In genomic region chr5:118099870-118100478, GRCm38 (mm10) we compare ENCODE assay signal across 18 mouse cellular contexts. TPM values are rescaled to one million over a fixed set of nuclear protein-coding genes. Genes with fewer than 3 reads are reported as not detected.
DNase-seq lines count a peak whose midpoint lies in the region; ATAC-seq lines count a peak whose summit lies in the region.
"Had no signal": no experiment of that assay in that cellular context is flagged by ENCODE, and none has a peak within 500 bp of the region (broad histone marks: within the 10 kb centered on the region; RNA-seq: fewer than 3 reads in every experiment).

No protein-coding gene starts in this region.

- H3K4me2 ChIP-seq in forebrain, embryonic 13.5 days = no peak overlapping the region
- H3K4me2 ChIP-seq in forebrain, embryonic 11.5 days (ENCODE audit: low read depth, low read length, severe bottlenecking) = no peak overlapping the region
- no peak overlapping the region for H3K4me2 ChIP-seq in midbrain, embryonic 13.5 days (replicated peaks)
- H3K4me2 ChIP-seq in midbrain, embryonic 11.5 days = no peak overlapping the region
- H3K4me2 ChIP-seq in neural tube, embryonic 15.5 days = peak overlapping the region; percentile 13; the same call in 1 of the 2 replicates

- H3K36me3 ChIP-seq in forebrain, embryonic 13.5 days (ENCODE audit: poor library complexity, severe bottlenecking) = peaks cover 15% of the 10 kb centered on the region
- H3K36me3 ChIP-seq in forebrain, embryonic 11.5 days (ENCODE audit: control insufficient read depth, insufficient read depth, low read length) = no peaks in the 10 kb centered on the region
- peaks cover 18% of the 10 kb centered on the region for H3K36me3 ChIP-seq in midbrain, embryonic 13.5 days
- H3K36me3 ChIP-seq in midbrain, embryonic 11.5 days (ENCODE audit: control insufficient read depth, insufficient read depth, low read length) = no peaks in the 10 kb centered on the region; the same call in 1 of the 2 replicates
- H3K36me3 ChIP-seq in limb, embryonic 10.5 days = peaks cover 44% of the 10 kb centered on the region
- H3K36me3 ChIP-seq in neural tube, embryonic 15.5 days = peaks cover 5% of the 10 kb centered on the region; the same call in 1 of the 2 replicates

- intact Hi-C loops in left cerebral cortex, postnatal 25 days (cut with DNase I) = no loop called here

- ATAC-seq in forebrain, embryonic 13.5 days = no peak
- ATAC-seq in forebrain, embryonic 11.5 days (replicated peaks; ENCODE audit: low FRiP score) = no peak
- no peak for ATAC-seq in midbrain, embryonic 13.5 days
- ATAC-seq in midbrain, embryonic 11.5 days (ENCODE audit: low FRiP score) = no peak
- ATAC-seq in neural tube, embryonic 15.5 days (ENCODE audit: low FRiP score) = peak; percentile 69
- no peak for ATAC-seq in megakaryocyte progenitor cell, adult 5-6 weeks (replicated peaks; ENCODE audit: poor library complexity)
- ATAC-seq: liver, postnatal 0 days had no signal

- H3K27ac ChIP-seq in forebrain, embryonic 13.5 days = peak overlapping the region; percentile 48; the same call in 1 of the 2 replicates
- no peak overlapping the region for H3K27ac ChIP-seq in forebrain, embryonic 11.5 days (ENCODE audit: low read depth, low read length)
- H3K27ac ChIP-seq in midbrain, embryonic 13.5 days = peak overlapping the region; percentile 51
- H3K27ac ChIP-seq in midbrain, embryonic 11.5 days (ENCODE audit: low read depth, low read length) = no peak overlapping the region
- H3K27ac ChIP-seq in limb, embryonic 10.5 days = peak overlapping the region; percentile 27; the same call in 1 of the 2 replicates
- peak overlapping the region; percentile 51 for H3K27ac ChIP-seq in neural tube, embryonic 15.5 days (replicated peaks)
- H3K27ac ChIP-seq: gastrocnemius, adult 2 months had no signal

- H3K9me3 ChIP-seq in forebrain, embryonic 13.5 days (replicated peaks) = no peaks in the 10 kb centered on the region
- no peaks in the 10 kb centered on the region for H3K9me3 ChIP-seq in forebrain, embryonic 11.5 days (ENCODE audit: control insufficient read depth, low read length)
- H3K9me3 ChIP-seq in midbrain, embryonic 13.5 days = no peaks in the 10 kb centered on the region
- H3K9me3 ChIP-seq in midbrain, embryonic 11.5 days (ENCODE audit: control insufficient read depth, low read length) = no peaks in the 10 kb centered on the region
- no peaks in the 10 kb centered on the region for H3K9me3 ChIP-seq in limb, embryonic 10.5 days (replicated peaks)
- no peaks in the 10 kb centered on the region for H3K9me3 ChIP-seq in neural tube, embryonic 15.5 days (replicated peaks)
- H3K9me3 ChIP-seq: embryonic facial prominence, embryonic 10.5 days; heart, embryonic 10.5 days had no signal

- no peak overlapping the region for H3K4me3 ChIP-seq in forebrain, embryonic 13.5 days
- no peak overlapping the region for H3K4me3 ChIP-seq in forebrain, embryonic 11.5 days (ENCODE audit: low read depth, low read length)
- no peak overlapping the region for H3K4me3 ChIP-seq in midbrain, embryonic 13.5 days (replicated peaks)
- no peak overlapping the region for H3K4me3 ChIP-seq in midbrain, embryonic 11.5 days (ENCODE audit: low read depth, low read length)
- no peak overlapping the region for H3K4me3 ChIP-seq in limb, embryonic 10.5 days
- no peak overlapping the region for H3K4me3 ChIP-seq in neural tube, embryonic 15.5 days (replicated peaks)
- H3K4me3 ChIP-seq: embryonic facial prominence, embryonic 10.5 days; gastrocnemius, adult 2 months; heart, embryonic 10.5 days had no signal

- H3K4me1 ChIP-seq in forebrain, embryonic 13.5 days = peaks cover 32% of the 10 kb centered on the region
- 0 out of 2 replicates have a peak, but pooled peaks cover 2% of the 10 kb centered on the region for H3K4me1 ChIP-seq in forebrain, embryonic 11.5 days (replicated peaks; ENCODE audit: control insufficient read depth, insufficient read depth, low read length)
- peaks cover 19% of the 10 kb centered on the region for H3K4me1 ChIP-seq in midbrain, embryonic 13.5 days (replicated peaks)
- H3K4me1 ChIP-seq in midbrain, embryonic 11.5 days (ENCODE audit: control insufficient read depth, insufficient read depth, low read length) = no peaks in the 10 kb centered on the region
- peaks cover 36% of the 10 kb centered on the region for H3K4me1 ChIP-seq in limb, embryonic 10.5 days
- H3K4me1 ChIP-seq in neural tube, embryonic 15.5 days = peaks cover 33% of the 10 kb centered on the region

- 0 out of 2 replicates have a peak overlapping the region, but pooled peaks have one; percentile 12 for H3K9ac ChIP-seq in forebrain, embryonic 13.5 days
- no peak overlapping the region for H3K9ac ChIP-seq in forebrain, embryonic 11.5 days (ENCODE audit: low read length)
- no peak overlapping the region for H3K9ac ChIP-seq in midbrain, embryonic 13.5 days (replicated peaks)
- H3K9ac ChIP-seq in midbrain, embryonic 11.5 days (ENCODE audit: low read length) = no peak overlapping the region
- H3K9ac ChIP-seq in neural tube, embryonic 15.5 days (replicated peaks) = no peak overlapping the region
- H3K9ac ChIP-seq: liver, postnatal 0 days had no signal

- DNase-seq in forebrain, embryonic 11.5 days (ENCODE audit: low spot score) = no peak
- no peak for DNase-seq in midbrain, embryonic 11.5 days (ENCODE audit: low spot score, missing footprints)
- DNase-seq in limb, embryonic 10.5 days (ENCODE audit: low spot score) = no peak
- DNase-seq in left cerebral cortex, postnatal 25 days (ENCODE audit: low spot score in 2 of 2) = no peak
- DNase-seq: adrenal gland, adult 2 months; cerebellum, adult 8-10 months; gastrocnemius, adult 2 months; kidney, adult 8-10 months; kidney, postnatal 25 days; liver; liver, postnatal 0 days; thymus, postnatal 4 days had no signal

- no peaks in the 10 kb centered on the region for H3K27me3 ChIP-seq in forebrain, embryonic 13.5 days
- no peaks in the 10 kb centered on the region for H3K27me3 ChIP-seq in forebrain, embryonic 11.5 days (ENCODE audit: control insufficient read depth, insufficient read depth, low read length)
- H3K27me3 ChIP-seq in midbrain, embryonic 13.5 days = no peaks in the 10 kb centered on the region
- no peaks in the 10 kb centered on the region for H3K27me3 ChIP-seq in midbrain, embryonic 11.5 days (ENCODE audit: control insufficient read depth, insufficient read depth, low read length)
- no peaks in the 10 kb centered on the region for H3K27me3 ChIP-seq in limb, embryonic 10.5 days (ENCODE audit: low read depth, poor library complexity, severe bottlenecking)
- no peaks in the 10 kb centered on the region for H3K27me3 ChIP-seq in neural tube, embryonic 15.5 days (replicated peaks)

- 63% methylated on average over 8 of the region's 8 CpGs for WGBS in forebrain, embryonic 13.5 days
- WGBS in forebrain, embryonic 11.5 days = 76% methylated on average over 8 of the region's 8 CpGs
- 84% methylated on average over 8 of the region's 8 CpGs for WGBS in midbrain, embryonic 13.5 days
- WGBS in midbrain, embryonic 11.5 days = 89% methylated on average over 8 of the region's 8 CpGs
- WGBS in limb, embryonic 10.5 days = 54% methylated on average over 8 of the region's 8 CpGs
- WGBS in neural tube, embryonic 15.5 days = 33% methylated on average over 8 of the region's 8 CpGs

RNA-seq across cellular contexts. Expression of gene Fbxw8, which starts 55.3 kb away (rescaled TPM):
- 23.5 and 24.6 TPM in 2 replicates for polyA plus RNA-seq in forebrain, embryonic 13.5 days (2015; fragmentation: Nextera tagmentation; extraction: Ambion mirVana)
- polyA plus RNA-seq in forebrain, embryonic 11.5 days (2014; fragmentation: Nextera tagmentation; extraction: Ambion mirVana) = 27.6 and 28.5 TPM in 2 replicates
- 22.5 and 25.6 TPM in 2 replicates for polyA plus RNA-seq in midbrain, embryonic 13.5 days (2015; fragmentation: Nextera tagmentation; extraction: Ambion mirVana)
- polyA plus RNA-seq in midbrain, embryonic 11.5 days (2014; fragmentation: Nextera tagmentation; extraction: Ambion mirVana) = 16.5 and 21.1 TPM in 2 replicates
- 36.8 and 37.9 TPM in 2 replicates for polyA plus RNA-seq in limb, embryonic 10.5 days (2016; fragmentation: Nextera tagmentation; extraction: Ambion mirVana)
- 18.0 and 19.4 TPM in 2 replicates for polyA plus RNA-seq in neural tube, embryonic 15.5 days (2015; fragmentation: Nextera tagmentation; extraction: Ambion mirVana)
- 12.4 and 13.6 TPM in 2 replicates for total RNA-seq in megakaryocyte progenitor cell, adult 5-6 weeks (2015)
- total RNA-seq in megakaryocyte progenitor cell, adult 5-6 weeks (2017) = 20.1 and 24.5 TPM in 2 replicates
- 10 to 100 TPM; 34.2 to 38.5 TPM for total RNA-seq in left cerebral cortex, postnatal 25 days (2021)

Comparison
In these comparisons a context has a peak if more than half of its experiments do, and no peak if none do; other contexts are left out.
1. H3K27ac ChIP-seq: peak in forebrain, embryonic 13.5 days (single experiment), midbrain, embryonic 13.5 days (single experiment), limb, embryonic 10.5 days (single experiment) and neural tube, embryonic 15.5 days (single experiment); none in forebrain, embryonic 11.5 days (single experiment) and midbrain, embryonic 11.5 days (single experiment).